Mouse (Mus musculus) embryo, embryonic 11 days (tissue): Measurements from ENCODE around the gene Fam89a.
A peak's percentile ranks its signal among the peaks of the same experiment; 100 is the strongest.

ENCODE experiments used
- DNase-seq: peaks from one replicate; pipeline ENCODE4 v3.0.0-alpha.2; 2015

Gene Fam89a

DNA sequence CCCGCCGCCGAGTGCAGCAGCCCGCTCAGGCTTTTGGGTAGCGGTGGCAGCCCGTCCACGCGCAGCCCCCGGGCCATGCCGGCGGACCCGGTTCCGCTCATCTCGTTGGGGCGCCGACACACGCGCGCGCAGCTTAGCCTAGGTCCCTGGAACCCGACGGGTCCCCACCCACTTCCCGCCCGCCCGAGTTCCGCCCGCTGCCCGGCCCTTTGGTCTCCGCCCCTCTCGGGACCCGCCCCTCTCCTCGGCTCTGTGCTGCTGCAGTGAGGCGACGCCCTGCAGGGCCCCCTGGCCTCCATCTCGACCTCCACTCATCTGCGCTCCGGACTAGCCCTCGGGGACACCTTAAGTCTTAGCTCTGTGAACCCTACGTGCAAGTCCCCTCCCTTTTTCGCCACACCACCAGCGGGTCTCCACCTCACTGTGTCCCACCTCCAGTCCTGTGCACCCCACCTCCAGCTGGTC is at the start of gene Fam89a:
Gene Fam89a, minus strand, starts transcription at position 124 of the 465 bp plus-strand sequence.
- DNase-seq: peak; percentile 78

DNA sequence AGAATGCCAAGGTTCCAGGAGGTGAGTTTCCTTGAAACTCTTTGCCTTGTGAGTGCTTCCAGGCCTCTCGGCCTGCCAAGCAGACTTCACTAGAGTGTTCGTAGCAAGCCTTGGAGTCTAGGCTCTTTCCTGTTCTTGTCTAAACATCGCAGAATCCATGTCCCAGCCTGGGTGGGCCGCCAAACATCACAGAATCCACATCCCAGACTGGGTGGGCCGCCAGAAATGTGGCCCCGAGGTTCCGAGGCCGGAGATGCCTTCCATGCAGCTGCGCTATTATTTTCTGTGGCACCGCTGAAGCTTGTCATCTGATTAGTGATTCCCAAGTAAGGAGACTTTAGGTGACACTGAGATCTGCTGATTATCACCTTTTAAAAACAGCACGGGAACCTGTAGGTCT is 48.9 kb upstream of the Fam89a start:
- no peak for DNase-seq

DNA sequence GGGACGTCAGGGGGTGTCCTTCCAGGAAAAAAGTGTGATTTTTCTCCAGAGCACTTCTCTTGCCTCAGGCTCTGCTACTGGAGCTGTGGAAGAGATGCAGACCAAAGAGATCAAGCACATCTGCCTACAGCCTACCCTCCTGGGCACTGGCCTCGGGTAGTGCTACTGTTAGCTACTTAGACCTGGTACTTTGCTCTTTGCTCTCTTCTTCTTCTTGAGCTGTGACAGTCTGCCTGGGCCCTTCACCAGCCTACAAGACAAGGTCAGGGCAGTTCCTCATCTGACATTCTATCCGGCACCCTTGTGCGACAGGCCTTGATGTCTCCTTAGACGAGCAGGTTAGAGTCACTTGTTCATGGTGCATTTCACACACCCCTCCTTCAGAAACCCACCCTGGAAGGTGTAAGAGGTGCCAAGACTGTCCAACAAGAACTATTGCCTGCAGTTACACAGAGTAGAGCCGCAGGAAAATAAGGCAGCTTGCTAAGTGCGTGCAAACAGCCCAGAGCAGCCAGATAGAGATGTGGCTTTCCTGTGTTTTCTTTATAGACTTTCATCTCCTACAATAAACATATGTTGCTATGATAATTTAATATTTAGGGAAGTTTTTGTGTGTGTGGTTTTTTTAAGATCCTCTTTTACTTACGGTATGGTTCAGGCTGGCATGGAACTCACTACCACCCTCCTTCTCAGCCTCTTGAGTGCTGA is 44.3 kb upstream of the Fam89a start:
- no peak for DNase-seq

GRCm38 (mm10) chr8:124794486-124794780 is 42.8 kb upstream of the Fam89a start:
- peak; percentile 82 for DNase-seq

DNA sequence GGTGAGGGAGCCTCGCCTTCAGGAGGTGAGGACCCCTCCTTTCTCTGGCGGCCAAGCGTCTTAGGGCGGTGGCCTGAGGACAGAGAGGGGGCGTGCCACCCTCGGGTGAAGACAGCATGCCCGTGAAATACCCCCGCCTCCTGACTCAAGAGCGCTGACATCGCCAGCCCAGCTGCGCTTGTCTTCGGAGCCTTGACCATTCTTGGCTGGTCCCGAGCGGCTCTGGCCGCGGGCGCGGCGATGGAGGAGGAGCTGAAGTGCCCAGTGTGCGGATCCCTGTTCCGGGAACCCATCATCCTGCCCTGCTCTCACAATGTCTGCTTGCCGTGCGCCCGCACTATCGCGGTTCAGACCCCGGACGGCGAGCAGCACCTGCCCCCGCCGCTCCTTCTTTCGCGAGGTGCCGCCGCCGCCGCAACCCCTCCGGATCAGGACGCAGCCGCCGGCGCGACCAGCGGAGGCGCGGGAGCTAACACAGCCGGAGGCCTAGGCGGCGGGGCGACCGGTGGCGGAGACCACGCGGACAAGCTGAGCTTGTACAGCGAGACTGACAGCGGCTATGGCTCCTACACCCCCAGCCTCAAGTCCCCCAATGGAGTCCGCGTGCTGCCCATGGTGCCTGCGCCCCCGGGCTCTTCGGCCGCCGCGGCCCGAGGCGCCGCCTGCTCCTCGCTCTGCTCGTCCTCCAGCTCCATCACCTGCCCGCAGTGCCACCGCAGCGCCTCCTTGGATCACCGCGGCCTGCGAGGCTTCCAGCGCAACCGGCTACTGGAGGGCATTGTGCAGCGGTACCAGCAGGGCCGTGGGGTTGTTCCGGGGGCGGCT is 42.2 kb upstream of the Fam89a start:
- peak; percentile 38 for DNase-seq

DNA sequence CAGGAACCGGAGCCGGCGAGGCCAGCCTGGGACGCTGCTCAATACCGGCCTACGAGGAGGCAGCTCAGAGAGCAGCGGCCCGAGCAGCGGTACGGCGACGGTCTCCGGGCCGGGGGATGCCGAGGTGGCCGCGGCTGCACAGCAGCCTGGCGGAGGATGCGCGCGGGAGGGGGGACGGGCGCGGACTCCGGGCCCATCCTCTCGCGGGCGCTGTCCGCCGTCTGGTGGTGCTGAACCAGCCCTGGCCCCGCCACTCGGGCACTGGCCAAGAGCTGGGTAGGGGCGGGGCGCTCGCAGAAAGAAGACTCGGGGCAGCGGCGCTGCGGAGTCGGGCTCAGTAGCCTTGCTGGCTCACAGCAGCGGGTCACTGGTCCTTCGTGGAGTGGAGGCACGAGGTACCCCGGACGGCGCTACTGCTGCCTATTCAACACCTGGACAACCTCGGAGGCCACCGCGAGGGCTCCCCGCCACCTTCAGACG is 41.6 kb upstream of the Fam89a start:
- DNase-seq: peak; percentile 92

DNA sequence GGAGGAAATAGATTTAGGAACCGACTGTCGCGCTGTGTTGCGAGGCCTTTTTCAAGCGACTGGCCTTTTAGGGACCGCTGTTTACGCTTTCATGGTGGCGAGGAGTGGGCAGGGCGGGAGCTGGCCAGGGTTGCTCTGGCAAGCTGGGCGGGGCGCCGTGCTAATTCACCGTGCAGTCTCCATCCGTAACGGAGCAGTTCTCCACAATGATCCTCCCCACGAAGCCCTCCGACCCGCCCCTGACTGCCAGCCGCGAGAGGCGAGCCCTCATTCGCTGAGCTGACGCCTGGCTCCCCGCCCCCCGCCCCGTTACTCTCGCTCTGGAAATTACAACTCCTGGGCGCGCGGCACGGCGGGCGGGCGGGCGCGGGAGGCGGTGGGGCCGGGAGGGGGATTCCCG is 41.1 kb upstream of the Fam89a start, which contains the start of gene Trim67:
Gene Trim67, plus strand, starts transcription at position 385 of the 400 bp plus-strand sequence.
- DNase-seq: peak; percentile 91

DNA sequence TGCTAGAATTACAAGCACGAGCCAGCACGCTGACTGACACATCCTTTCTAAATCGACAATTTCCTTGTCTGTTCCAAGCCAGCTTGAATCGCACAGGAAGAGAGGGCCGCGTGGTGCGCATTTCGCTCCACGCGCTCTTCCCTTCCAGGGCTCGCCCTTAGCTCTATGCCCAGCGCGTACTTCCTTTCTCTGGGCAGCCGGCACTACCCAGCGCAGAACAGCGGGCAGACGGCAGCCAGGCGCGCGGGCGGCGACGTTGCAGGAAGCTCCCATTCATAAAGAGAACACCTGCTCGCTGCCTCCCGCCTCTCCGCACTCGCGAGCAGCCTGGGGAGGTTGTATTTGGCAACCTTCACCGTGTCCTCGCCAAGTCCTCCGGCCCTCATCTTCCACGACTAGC is 40.6 kb upstream of the Fam89a start:
- DNase-seq: peak; percentile 57

- no peak for DNase-seq
These were observed 40.1 kb upstream of the Fam89a start for GRCm38 (mm10) chr8:124791751-124792150.

- no peak for DNase-seq
These were observed 39.0 kb upstream of the Fam89a start for GRCm38 (mm10) chr8:124790676-124791075.

DNA sequence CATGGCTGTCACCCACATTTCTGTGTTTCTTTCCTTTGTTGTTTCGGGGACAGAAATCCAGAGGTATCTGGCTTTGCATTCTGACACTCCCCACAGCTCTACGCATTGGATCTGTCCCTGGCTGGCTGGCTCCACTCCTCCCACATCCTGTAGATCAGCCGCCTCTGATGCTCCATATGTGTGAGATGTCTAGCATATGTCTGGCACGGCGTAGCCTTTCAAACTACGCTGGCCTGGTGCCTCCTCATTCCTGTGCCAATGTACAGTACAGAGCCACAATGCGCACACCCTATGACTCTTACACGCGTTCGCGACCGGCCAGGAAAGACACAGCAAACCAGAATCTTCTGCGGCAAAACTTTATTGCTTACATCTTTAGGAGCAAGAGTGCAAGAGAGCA is 33.0 kb upstream of the Fam89a start:
- DNase-seq: no peak

GRCm38 (mm10) chr8:124783228-124783627 is 31.6 kb upstream of the Fam89a start:
- DNase-seq: no peak

DNA sequence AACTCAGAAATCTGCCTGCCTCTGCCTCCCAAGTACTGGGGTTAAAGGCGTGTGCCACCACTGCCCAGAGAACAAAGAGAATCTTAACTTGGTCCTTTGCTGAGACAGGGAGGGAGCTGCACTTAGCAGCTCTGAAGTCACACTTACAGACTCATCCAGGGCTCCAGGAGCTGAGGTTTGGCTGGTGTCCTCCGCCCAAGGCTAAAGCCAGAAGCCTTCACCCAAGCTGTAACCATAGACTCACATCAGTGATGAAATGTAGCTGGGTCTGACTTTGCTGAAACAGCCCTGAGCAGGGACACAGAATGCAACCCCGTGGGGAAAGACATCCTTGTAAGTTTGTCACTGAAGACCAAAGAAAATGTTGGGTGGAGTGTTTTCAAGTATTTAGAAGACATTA is 30.8 kb upstream of the Fam89a start:
- DNase-seq: no peak

DNA sequence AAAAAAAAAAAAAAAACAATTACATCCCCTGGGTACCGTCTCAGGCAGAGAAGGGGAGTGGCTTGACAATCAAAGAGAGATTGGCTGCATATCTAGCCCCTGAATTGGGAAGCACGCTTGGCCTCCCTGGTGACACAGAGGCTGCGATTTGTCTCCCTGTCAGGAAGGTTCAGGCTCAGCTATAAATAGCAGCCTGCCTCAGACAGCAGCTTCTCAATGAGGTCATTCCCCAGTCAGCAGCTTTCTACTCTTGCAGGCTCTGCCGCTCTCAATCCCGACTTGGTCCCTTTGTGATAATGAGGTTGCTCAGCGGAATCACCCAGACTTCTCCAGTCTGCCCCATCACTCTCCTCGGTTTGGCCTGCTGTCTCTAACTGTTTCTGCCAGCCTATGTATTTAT is 28.6 kb upstream of the Fam89a start:
- DNase-seq: peak; percentile 75

GRCm38 (mm10) chr8:124775695-124776094 is 24.1 kb upstream of the Fam89a start:
- DNase-seq: peak; percentile 88

DNA sequence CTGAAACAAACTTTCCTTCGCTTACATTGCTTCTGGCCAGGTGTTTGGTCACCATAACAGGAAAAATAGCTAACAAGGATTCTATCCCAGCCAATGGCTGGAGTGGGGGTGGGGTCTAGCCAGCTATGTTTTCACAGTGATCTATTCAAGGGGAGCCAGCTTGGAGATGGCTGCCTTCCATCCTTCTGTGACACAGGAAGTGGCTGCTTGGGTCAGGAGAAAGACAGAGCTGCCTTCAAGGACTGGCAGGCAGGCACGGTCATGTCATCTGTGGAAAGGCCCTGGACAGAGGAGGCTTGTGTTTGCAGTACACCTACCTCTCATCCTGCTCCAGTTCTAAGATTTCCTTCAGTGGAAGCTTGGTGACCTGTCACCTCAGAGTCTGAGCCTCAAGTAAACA is 20.8 kb upstream of the Fam89a start:
- DNase-seq: no peak

DNA sequence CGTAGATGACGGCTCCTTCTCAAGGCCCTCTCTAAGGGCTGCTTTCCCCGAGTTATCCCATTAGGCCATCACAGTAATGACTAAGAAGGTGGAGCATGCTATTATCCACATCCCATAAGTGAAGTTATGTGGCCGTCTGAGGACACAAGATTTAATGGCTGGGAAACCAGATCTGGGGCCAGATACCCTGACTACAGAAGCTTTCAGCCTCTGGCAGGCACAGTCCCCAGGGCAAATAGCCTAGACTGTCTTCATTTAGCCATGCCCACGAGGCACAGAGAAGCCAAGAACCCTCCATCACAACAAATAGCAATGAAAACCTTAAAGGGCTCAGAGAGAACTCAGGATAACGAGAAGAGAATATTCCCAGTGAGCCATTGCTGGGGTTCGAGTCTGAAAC is 11.4 kb upstream of the Fam89a start:
- DNase-seq: no peak

DNA sequence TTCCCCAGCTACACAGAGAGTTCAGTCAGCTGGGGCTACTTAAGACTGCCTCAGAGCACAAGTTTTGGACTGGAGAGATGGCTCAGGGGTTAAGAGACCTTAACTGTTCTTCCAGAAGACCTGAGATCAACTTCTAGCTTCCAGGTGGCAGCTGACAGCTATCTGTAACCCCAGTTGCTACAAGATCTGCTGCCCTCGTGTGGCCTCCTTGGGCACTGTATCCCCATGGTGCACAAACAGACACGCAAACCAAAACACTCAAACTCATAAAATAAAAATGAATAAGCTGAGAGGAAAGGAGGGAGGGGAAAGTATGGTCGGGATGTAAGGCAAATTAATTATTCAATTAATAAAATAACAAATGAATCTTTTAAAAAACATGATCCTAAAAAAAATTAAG is 6.9 kb upstream of the Fam89a start:
- peak; percentile 39 for DNase-seq

- no peak for DNase-seq
These were observed 5.0 kb upstream of the Fam89a start for GRCm38 (mm10) chr8:124756601-124757000.

DNA sequence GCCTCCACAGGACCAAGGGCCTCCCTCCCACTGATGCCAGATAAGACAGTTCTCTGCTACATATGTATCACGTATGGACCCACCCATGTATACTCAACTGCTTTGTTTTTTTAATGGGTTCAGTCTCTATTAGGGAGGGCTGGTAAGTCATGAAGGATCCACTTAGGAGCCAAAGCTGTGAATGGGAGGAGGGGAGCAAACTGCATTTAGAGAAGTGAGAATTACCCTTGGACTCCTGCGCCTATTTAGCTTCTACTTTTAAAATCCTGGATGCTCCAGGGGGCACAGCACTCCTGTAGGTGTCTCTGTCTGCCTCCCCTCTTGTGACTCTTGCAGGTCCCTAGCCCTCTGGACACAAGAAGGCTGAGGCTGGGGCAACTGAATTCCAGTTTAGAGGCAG is 4.5 kb upstream of the Fam89a start:
- no peak for DNase-seq

- no peak for DNase-seq
These were observed 3.8 kb upstream of the Fam89a start for GRCm38 (mm10) chr8:124755481-124755880.

DNA sequence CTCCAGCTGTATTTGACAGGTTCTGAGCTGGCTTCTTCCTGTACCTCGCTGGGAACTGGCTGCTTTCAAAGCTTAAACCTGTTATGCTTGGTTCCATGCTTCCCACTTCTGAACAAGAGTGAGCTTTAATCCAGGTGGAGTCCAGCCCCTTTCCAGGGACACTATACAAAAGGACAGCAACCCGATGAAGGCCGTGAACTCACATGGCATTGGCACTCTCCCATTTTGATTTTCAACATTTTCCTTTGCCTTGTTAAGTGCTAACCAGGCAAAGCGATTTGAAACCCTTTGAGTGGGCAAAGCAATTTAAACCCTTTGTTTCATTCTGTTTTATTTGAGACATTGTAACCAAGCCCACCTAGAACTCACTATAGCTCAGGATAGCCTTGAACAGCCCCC is 3.2 kb upstream of the Fam89a start:
- no peak for DNase-seq

GRCm38 (mm10) chr8:124754101-124754791 is 2.6 kb upstream of the Fam89a start:
- DNase-seq: peak; percentile 41
